ENCODE assay signal across 8 mouse cellular contexts in genomic region chr1:59252762-59253161, GRCm38 (mm10). TPM values are rescaled to one million over a fixed set of nuclear protein-coding genes. Genes with fewer than 3 reads are reported as not detected.
DNase-seq lines count a peak whose midpoint lies in the region; ATAC-seq lines count a peak whose summit lies in the region.

No protein-coding gene starts in this region.

- H3K27me3 ChIP-seq in heart, embryonic 14.5 days (ENCODE audit: control insufficient read depth, insufficient read depth, low read length) = no peaks in the 10 kb centered on the region
- H3K27me3 ChIP-seq in forebrain, embryonic 15.5 days = no peaks in the 10 kb centered on the region
- H3K27me3 ChIP-seq in midbrain, embryonic 16.5 days (ENCODE audit: control insufficient read depth, insufficient read depth, low read depth, low read length) = no peaks in the 10 kb centered on the region; the same call in 1 of the 2 replicates

- H3K9me3 ChIP-seq in heart, embryonic 14.5 days (ENCODE audit: control insufficient read depth, low read length) = no peaks in the 10 kb centered on the region
- no peaks in the 10 kb centered on the region for H3K9me3 ChIP-seq in forebrain, embryonic 15.5 days
- H3K9me3 ChIP-seq in midbrain, embryonic 16.5 days (replicated peaks; ENCODE audit: control insufficient read depth, low read length, poor library complexity, severe bottlenecking) = no peaks in the 10 kb centered on the region

- H3K4me2 ChIP-seq in heart, embryonic 14.5 days (ENCODE audit: low read length) = peak overlapping the region; percentile 56
- H3K4me2 ChIP-seq in forebrain, embryonic 15.5 days (replicated peaks) = peak overlapping the region; percentile 49
- H3K4me2 ChIP-seq in midbrain, embryonic 16.5 days (ENCODE audit: low read length) = peak overlapping the region; percentile 64

- 8% methylated on average over 7 of the region's 7 CpGs for WGBS in heart, embryonic 14.5 days
- WGBS in forebrain, embryonic 15.5 days = 9% methylated on average over 4 of the region's 7 CpGs
- 9% methylated on average over 4 of the region's 7 CpGs for WGBS in midbrain, embryonic 16.5 days

- no peak overlapping the region for H3K4me3 ChIP-seq in heart, embryonic 14.5 days (ENCODE audit: control insufficient read depth in 1 of 2, insufficient read depth in 1 of 2, low read depth in 1 of 2, low read length in 2 of 2)
- H3K4me3 ChIP-seq in forebrain, embryonic 15.5 days = peak overlapping the region; percentile 29
- H3K4me3 ChIP-seq in midbrain, embryonic 16.5 days (ENCODE audit: low read depth, low read length) = peak overlapping the region; percentile 34

- intact Hi-C loops in heart, postnatal 36 days (cut with DNase I) = no loop called here
- intact Hi-C loops in left cerebral cortex, postnatal 10 days (cut with DNase I) = loop anchor here (10.0 kb wide), 1 partner anchor 52 kb away; no protein-coding TSS in a partner anchor

- no peaks in the 10 kb centered on the region for H3K36me3 ChIP-seq in heart, embryonic 14.5 days (ENCODE audit: control insufficient read depth, insufficient read depth, low read length)
- no peaks in the 10 kb centered on the region for H3K36me3 ChIP-seq in forebrain, embryonic 15.5 days
- H3K36me3 ChIP-seq in midbrain, embryonic 16.5 days (ENCODE audit: control insufficient read depth, insufficient read depth, low read length) = no peaks in the 10 kb centered on the region

- no peak for DNase-seq in heart, postnatal 36 days
- DNase-seq in kidney, postnatal 4 days = peak; percentile 59 to 68
- DNase-seq in right cerebral cortex, adult 18-20 months = no peak
- DNase-seq in left cerebral cortex, postnatal 10 days (ENCODE audit: extremely low spot score in 1 of 2, low spot score in 2 of 2) = no peak
- no peak for DNase-seq in urinary bladder, adult 2 months (ENCODE audit: low spot score)

- H3K9ac ChIP-seq in heart, embryonic 14.5 days (ENCODE audit: low read length) = no peak overlapping the region
- no peak overlapping the region for H3K9ac ChIP-seq in forebrain, embryonic 15.5 days (replicated peaks)
- H3K9ac ChIP-seq in midbrain, embryonic 16.5 days (ENCODE audit: low read depth, low read length) = peak overlapping the region; percentile 70; the same call in 1 of the 2 replicates

- no peak overlapping the region for H3K27ac ChIP-seq in heart, embryonic 14.5 days (replicated peaks in 1 of 2; ENCODE audit: control insufficient read depth in 1 of 2, insufficient read depth in 1 of 2, low read depth in 2 of 2, low read length in 2 of 2)
- H3K27ac ChIP-seq in forebrain, embryonic 15.5 days (replicated peaks) = no peak overlapping the region
- H3K27ac ChIP-seq in midbrain, embryonic 16.5 days (ENCODE audit: low read length) = no peak overlapping the region

- peaks cover 0 to 4% of the 10 kb centered on the region in 2 experiments; a peak in 1 of 4 replicates for H3K4me1 ChIP-seq in heart, embryonic 14.5 days (ENCODE audit: control insufficient read depth in 2 of 2, insufficient read depth in 2 of 2, low read length in 2 of 2)
- H3K4me1 ChIP-seq in forebrain, embryonic 15.5 days = peaks cover 3% of the 10 kb centered on the region; the same call in 1 of the 2 replicates
- peaks cover 13% of the 10 kb centered on the region for H3K4me1 ChIP-seq in midbrain, embryonic 16.5 days (ENCODE audit: control insufficient read depth, insufficient read depth, low read length)

- ATAC-seq in heart, embryonic 14.5 days (ENCODE audit: insufficient number of reproducible peaks, insufficient read depth, low FRiP score, low read depth) = no peak
- peak; percentile 60; the same call in 1 of the 2 replicates for ATAC-seq in forebrain, embryonic 15.5 days (replicated peaks)
- peak; percentile 77; the same call in 1 of the 2 replicates for ATAC-seq in midbrain, embryonic 16.5 days

RNA-seq across cellular contexts. Expression of gene Cdk15, which starts 3.9 kb away (rescaled TPM):
- not detected in 2 replicates for polyA plus RNA-seq in heart, embryonic 14.5 days (2014; fragmentation: Nextera tagmentation; extraction: Ambion mirVana)
- total RNA-seq in heart, postnatal 36 days (2021) = not detected
- polyA plus RNA-seq in forebrain, embryonic 15.5 days (2015; fragmentation: Nextera tagmentation; extraction: Ambion mirVana) = 0.20 and 0.47 TPM in 2 replicates
- 1.5 and 2.2 TPM in 2 replicates for polyA plus RNA-seq in midbrain, embryonic 16.5 days (2015; fragmentation: Nextera tagmentation; extraction: Ambion mirVana)
- under 1 TPM; 0.45 to 0.60 TPM for total RNA-seq in left cerebral cortex, postnatal 10 days (2021)
- 1.9 and 2.2 TPM in 2 replicates for polyA plus RNA-seq in urinary bladder, adult 2 months (2012; rRNA removed)

RNA-seq across cellular contexts. Expression of gene Als2, which starts 15.7 kb away (rescaled TPM):
- polyA plus RNA-seq in heart, embryonic 14.5 days (2014; fragmentation: Nextera tagmentation; extraction: Ambion mirVana) = 6.7 and 8.6 TPM in 2 replicates
- total RNA-seq in heart, postnatal 36 days (2021) = 10 to 100 TPM; 10.1 to 10.7 TPM
- polyA plus RNA-seq in forebrain, embryonic 15.5 days (2015; fragmentation: Nextera tagmentation; extraction: Ambion mirVana) = 18.0 and 20.6 TPM in 2 replicates
- polyA plus RNA-seq in midbrain, embryonic 16.5 days (2015; fragmentation: Nextera tagmentation; extraction: Ambion mirVana) = 23.5 and 24.0 TPM in 2 replicates
- total RNA-seq in left cerebral cortex, postnatal 10 days (2021) = 10 to 100 TPM; 34.2 to 34.3 TPM
- polyA plus RNA-seq in urinary bladder, adult 2 months (2012; rRNA removed) = 5.8 and 6.8 TPM in 2 replicates

Comparison
In these comparisons a context has a peak if more than half of its experiments do, and no peak if none do; other contexts are left out.
1. H3K4me3 ChIP-seq: peak in forebrain, embryonic 15.5 days (single experiment) and midbrain, embryonic 16.5 days (single experiment); none in heart, embryonic 14.5 days (0 of 2).
2. DNase-seq: peak in kidney, postnatal 4 days (2 of 2); none in heart, postnatal 36 days (0 of 2), right cerebral cortex, adult 18-20 months (single experiment), left cerebral cortex, postnatal 10 days (0 of 2) and urinary bladder, adult 2 months (single experiment).
3. Peak in every context shown above with its lines, with median percentiles within 50 percentile points of each other: H3K4me2 ChIP-seq.